Mouse (Mus musculus) gastrocnemius, adult 8-10 months (tissue): ENCODE results near the gene Etl4. TPM values are rescaled to one million over a fixed set of nuclear protein-coding genes. Genes with fewer than 3 reads are reported as not detected.
A peak's percentile ranks its signal among the peaks of the same experiment; 100 is the strongest.

Source experiments
- DNase-seq, 2 experiments: peaks; one replicate each; pipeline ENCODE4 v3.0.0; 2022; ENCODE audit warnings: low spot score in 2 of 2
- total RNA-seq, 4 experiments: library from RNA; stranded (reverse); gene quantifications; 2 replicates each; pipeline ENCODE4 v1.2.4; 2022

Gene Etl4
- total RNA-seq, 4 experiments from 2014 or later = 55.0 to 90.5 (median 65.9) TPM

- no peak for DNase-seq
Measured at GRCm38 (mm10) chr2:20753282-20754110, 843.9 kb downstream of the Etl4 start.

GRCm38 (mm10) chr2:20756964-20757363 is 847.4 kb downstream of the Etl4 start:
- no peak for DNase-seq

- no peak for DNase-seq
Measured at GRCm38 (mm10) chr2:20759045-20759662, 849.6 kb downstream of the Etl4 start.

GRCm38 (mm10) chr2:20761320-20761719 is 851.7 kb downstream of the Etl4 start:
- DNase-seq = no peak

- no peak for DNase-seq
Measured at GRCm38 (mm10) chr2:20761751-20762150, 852.2 kb downstream of the Etl4 start.

GRCm38 (mm10) chr2:20763511-20764212 is 854.1 kb downstream of the Etl4 start:
- DNase-seq = no peak

- peak; percentile 11 to 25 for DNase-seq
Measured at GRCm38 (mm10) chr2:20764566-20765090, 855.0 kb downstream of the Etl4 start.

- no peak for DNase-seq
Measured at GRCm38 (mm10) chr2:20768681-20769080, 859.1 kb downstream of the Etl4 start.

GRCm38 (mm10) chr2:20770171-20770570 is 860.6 kb downstream of the Etl4 start:
- DNase-seq = no peak

GRCm38 (mm10) chr2:20774462-20774861 is 864.9 kb downstream of the Etl4 start:
- DNase-seq = no peak

GRCm38 (mm10) chr2:20776171-20776704 is 866.7 kb downstream of the Etl4 start:
- no peak for DNase-seq

- DNase-seq = no peak
Measured at GRCm38 (mm10) chr2:20777931-20778330, 868.4 kb downstream of the Etl4 start.

GRCm38 (mm10) chr2:20779484-20780381 is 870.2 kb downstream of the Etl4 start:
- no peak for DNase-seq

- DNase-seq = no peak
Measured at GRCm38 (mm10) chr2:20801236-20801890, 891.8 kb downstream of the Etl4 start.

GRCm38 (mm10) chr2:20811506-20811905 is 901.9 kb downstream of the Etl4 start:
- peak in 1 of 2 experiments; percentile 10 for DNase-seq

GRCm38 (mm10) chr2:20813986-20814385 is 904.4 kb downstream of the Etl4 start:
- no peak for DNase-seq

GRCm38 (mm10) chr2:20818226-20818625 is 908.6 kb downstream of the Etl4 start:
- no peak for DNase-seq

GRCm38 (mm10) chr2:20826258-20826657 is 916.7 kb downstream of the Etl4 start:
- DNase-seq = no peak

GRCm38 (mm10) chr2:20830882-20831281 is 921.3 kb downstream of the Etl4 start:
- DNase-seq = no peak
